Mouse (Mus musculus) urinary bladder, adult 2 months (tissue): ENCODE data around the gene Ccsap. TPM values are rescaled to one million over a fixed set of nuclear protein-coding genes. Genes with fewer than 3 reads are reported as not detected.

ENCODE experiments used
- DNase-seq: peaks from one replicate; pipeline ENCODE4 v3.0.0; 2022; ENCODE audit warnings: low spot score
- polyA plus RNA-seq: library from polyadenylated mRNA; depleted of rRNA; stranded (reverse); fragments of >200 nt; gene quantifications from 2 replicates; pipeline ENCODE4 v1.2.3, GENCODE M21; 2012; rRNA removed

The Ccsap gene
- 2.2 and 2.6 TPM in 2 replicates for polyA plus RNA-seq

- peak; percentile 41 for DNase-seq
Measured at GRCm38 (mm10) chr8:123859648-123860259, at the start of gene Ccsap. Gene Ccsap (minus strand): TSS chr8:123860209.

GRCm38 (mm10) chr8:123907604-123908003 lies 47.6 kb upstream of the Ccsap start:
- no peak for DNase-seq

GRCm38 (mm10) chr8:123902653-123903052 lies 42.6 kb upstream of the Ccsap start:
- no peak for DNase-seq

GRCm38 (mm10) chr8:123899366-123899765 lies 39.4 kb upstream of the Ccsap start:
- no peak for DNase-seq

GRCm38 (mm10) chr8:123898576-123898975 lies 38.6 kb upstream of the Ccsap start:
- no peak for DNase-seq

- no peak for DNase-seq
Measured at GRCm38 (mm10) chr8:123896774-123897173, 36.8 kb upstream of the Ccsap start.

GRCm38 (mm10) chr8:123896366-123896761 lies 36.4 kb upstream of the Ccsap start:
- DNase-seq = no peak

GRCm38 (mm10) chr8:123895680-123896365 lies 35.8 kb upstream of the Ccsap start:
- no peak for DNase-seq

- no peak for DNase-seq
Measured at GRCm38 (mm10) chr8:123895230-123895629, 35.2 kb upstream of the Ccsap start.

- DNase-seq = no peak
Measured at GRCm38 (mm10) chr8:123894502-123895097, 34.6 kb upstream of the Ccsap start, which contains the start of gene Acta1. Gene Acta1 (minus strand): TSS chr8:123894751.

- DNase-seq = no peak
Measured at GRCm38 (mm10) chr8:123893413-123893812, 33.4 kb upstream of the Ccsap start.

GRCm38 (mm10) chr8:123892586-123893155 lies 32.7 kb upstream of the Ccsap start:
- no peak for DNase-seq

- DNase-seq = no peak
Measured at GRCm38 (mm10) chr8:123891883-123892585, 32.0 kb upstream of the Ccsap start.

GRCm38 (mm10) chr8:123891271-123891670 lies 31.3 kb upstream of the Ccsap start:
- no peak for DNase-seq

- no peak for DNase-seq
Measured at GRCm38 (mm10) chr8:123889797-123890196, 29.8 kb upstream of the Ccsap start.

GRCm38 (mm10) chr8:123887956-123888355 lies 27.9 kb upstream of the Ccsap start:
- no peak for DNase-seq

GRCm38 (mm10) chr8:123887163-123887562 lies 27.2 kb upstream of the Ccsap start:
- no peak for DNase-seq

GRCm38 (mm10) chr8:123884721-123885565 lies 24.9 kb upstream of the Ccsap start:
- DNase-seq = no peak

GRCm38 (mm10) chr8:123883094-123883493 lies 23.1 kb upstream of the Ccsap start:
- no peak for DNase-seq

- no peak for DNase-seq
Measured at GRCm38 (mm10) chr8:123882412-123882811, 22.4 kb upstream of the Ccsap start.

GRCm38 (mm10) chr8:123880821-123881350 lies 20.9 kb upstream of the Ccsap start:
- no peak for DNase-seq
